Mouse (Mus musculus) adrenal gland, postnatal 25 days (tissue): Measurements from ENCODE around the gene Tceal1. TPM values are rescaled to one million over a fixed set of nuclear protein-coding genes. Genes with fewer than 3 reads are reported as not detected.

ENCODE experiments used
- DNase-seq: peaks from one replicate; pipeline ENCODE4 v3.0.0; 2021; ENCODE audit warnings: mixed read lengths
- total RNA-seq: library from RNA; stranded (reverse); gene quantifications from 2 replicates; pipeline ENCODE4 v1.2.3, GENCODE M21; 2021

Gene Tceal1
- total RNA-seq, 1 experiment from 2014 or later = 10.1 TPM

DNA sequence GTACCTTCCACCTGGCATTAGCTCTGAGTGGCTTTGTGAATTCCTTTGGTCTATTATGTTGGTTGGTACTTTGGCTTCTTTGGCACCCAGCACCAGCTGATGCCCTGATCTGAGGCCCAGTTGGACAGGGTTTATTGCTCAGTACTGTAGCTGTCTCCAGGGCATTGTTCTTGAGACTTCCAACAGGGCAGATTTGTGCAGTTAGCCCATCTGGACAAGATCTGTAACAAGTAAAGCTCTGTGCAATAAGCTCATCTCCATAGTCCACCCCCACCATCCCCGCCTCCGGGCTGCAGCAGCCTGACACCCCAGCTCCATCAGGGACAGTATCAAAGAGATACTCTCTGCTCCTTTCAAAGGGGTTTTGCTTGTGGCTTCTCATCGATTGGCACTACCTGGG, 47.7 kb downstream of the Tceal1 start:
- no peak for DNase-seq

Other genes starting within 250 kb of the Tceal1 start
- gene Kir3dl1, start 190.0 kb upstream of the Tceal1 start, total RNA-seq = not detected in 2 replicates
- not detected in 2 replicates for gene Kir3dl2, start 163.9 kb upstream of the Tceal1 start, total RNA-seq
- gene Tceal3, start 117.1 kb upstream of the Tceal1 start, total RNA-seq = 24.0 and 24.3 TPM in 2 replicates
- 257 and 345 TPM in 2 replicates for gene Morf4l2, start 35.7 kb downstream of the Tceal1 start, total RNA-seq
- not detected in 2 replicates for gene Glra4, start 72.2 kb downstream of the Tceal1 start, total RNA-seq
- 7.0 and 8.4 TPM in 2 replicates for gene Plp1, start 114.7 kb downstream of the Tceal1 start, total RNA-seq
- 0.24 and 0.61 TPM in 2 replicates for gene Rab9b, start 160.8 kb downstream of the Tceal1 start, total RNA-seq
- not detected in 2 replicates for gene H2bfm, start 219.3 kb downstream of the Tceal1 start, total RNA-seq